Mouse (Mus musculus) embryonic facial prominence, embryonic 11.5 days (tissue): ENCODE results near the gene Szrd1. TPM values are rescaled to one million over a fixed set of nuclear protein-coding genes. Genes with fewer than 3 reads are reported as not detected.

Experiments used
- ATAC-seq: fragments of 200-750 bp; cut with Nextera tagmentation; replicated peaks from 2 replicates; pipeline ENCODE4 v1.8.0; 2017; ENCODE audit warnings: low read depth; ENCODE audit not compliant: insufficient number of reproducible peaks, low FRiP score, low TSS enrichment
- DNase-seq: peaks from one replicate; pipeline ENCODE4 v3.0.0-alpha.2; 2015; ENCODE audit warnings: low spot score
- H3K27ac ChIP-seq: fragments of 300-500 bp; sonication (generic); replicated peaks from 2 replicates; pipeline ENCODE4 v1.5.1; 2014; ENCODE audit warnings: mild to moderate bottlenecking, low read depth, low read length, control low read depth
- H3K27me3 ChIP-seq: fragments of 300-500 bp; sonication (generic); 2 replicates; pipeline ENCODE4 v1.6.1; 2014; ENCODE audit warnings: mild to moderate bottlenecking, low read length, moderate library complexity, mixed read lengths; ENCODE audit not compliant: control insufficient read depth, insufficient read depth
- H3K36me3 ChIP-seq: fragments of 300-500 bp; sonication (generic); replicated peaks from 2 replicates; pipeline ENCODE4 v1.6.1; 2014; ENCODE audit warnings: low read depth, mild to moderate bottlenecking, low read length, moderate library complexity, mixed read lengths; ENCODE audit not compliant: control insufficient read depth, insufficient read depth
- H3K4me1 ChIP-seq: fragments of 300-500 bp; sonication (generic); 2 replicates; pipeline ENCODE4 v1.6.1; 2014; ENCODE audit warnings: low read length, mixed read lengths; ENCODE audit not compliant: control insufficient read depth, insufficient read depth
- H3K4me2 ChIP-seq: fragments of 300-500 bp; sonication (generic); 2 replicates; pipeline ENCODE4 v1.6.1; 2014; ENCODE audit warnings: low read depth, mild to moderate bottlenecking, control low read depth, low read length, moderate library complexity
- H3K4me3 ChIP-seq: fragments of 300-500 bp; sonication (generic); 2 replicates; pipeline ENCODE4 v1.5.1; 2014; ENCODE audit warnings: low read depth, low read length, control low read depth
- H3K9ac ChIP-seq: fragments of 300-500 bp; sonication (generic); replicated peaks from 2 replicates; pipeline ENCODE4 v1.6.1; 2014; ENCODE audit warnings: mild to moderate bottlenecking, control low read depth, low read length
- H3K9me3 ChIP-seq: fragments of 300-500 bp; sonication (generic); replicated peaks from 2 replicates; pipeline ENCODE4 v1.6.1; 2016; ENCODE audit warnings: mild to moderate bottlenecking, low read length, inconsistent platforms, mixed read lengths; ENCODE audit not compliant: control insufficient read depth
- WGBS: fragments of 180-500 bp; shearing (Covaris S2); extraction: QIAGEN DNeasy Blood & Tissue Kit; methylation state at CpG from one replicate; pipeline ENCODE4 v1.1.7; 2014; 5-methylcytosine and 5-hydroxymethylcytosine counted together
- polyA plus RNA-seq: library from polyadenylated mRNA; unstranded; fragments of >200 nt; fragmentation: Nextera tagmentation; extraction: Ambion mirVana; gene quantifications from 2 replicates; pipeline ENCODE4 v1.2.1, GENCODE M21; 2014

The Szrd1 gene
- polyA plus RNA-seq, 1 experiment from 2014 or later: 36.6 TPM

DNA sequence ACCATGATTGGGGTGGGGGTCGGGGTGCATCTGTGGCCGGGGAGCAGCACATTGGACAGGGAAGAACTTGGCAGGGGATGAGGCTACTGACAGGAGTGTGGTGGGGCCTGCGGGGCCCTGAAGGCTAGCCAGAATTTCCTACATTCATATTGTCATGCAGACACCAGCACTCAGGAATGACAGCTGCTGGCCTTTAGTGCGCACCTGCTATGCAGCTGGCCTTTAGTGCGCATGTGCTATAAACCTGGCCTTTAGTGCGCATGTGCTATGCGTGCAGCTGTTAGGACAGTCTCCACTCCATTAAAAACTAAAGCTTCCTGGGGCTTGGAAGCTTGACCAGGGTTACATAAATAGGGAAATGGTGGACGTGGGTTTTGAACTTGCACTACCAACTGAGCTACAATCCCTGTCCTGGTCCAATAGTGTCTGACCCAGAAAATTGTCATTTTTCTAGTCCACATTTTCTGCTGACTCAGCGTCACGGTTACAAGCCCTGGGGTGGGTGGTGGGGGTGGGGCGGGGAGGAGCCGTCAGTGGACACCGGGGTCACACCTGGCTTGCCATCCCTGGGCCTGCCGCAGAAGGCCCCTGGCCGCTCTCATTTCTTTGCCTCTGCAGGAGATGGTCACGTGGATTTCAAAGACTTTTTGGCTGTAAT lies 32.9 kb downstream of the Szrd1 start:
- Histone ChIP-seq H3K4me3 (no peak overlapping the region), H3K4me2 (no peak overlapping the region), H3K4me1 (no peaks in the 10 kb centered on the region), H3K9me3 (no peaks in the 10 kb centered on the region), H3K36me3 (no peaks in the 10 kb centered on the region), H3K27me3 (no peaks in the 10 kb centered on the region), H3K9ac (no peak overlapping the region), H3K27ac (no peak overlapping the region)
- 86% methylated on average over 16 of the region's 16 CpGs for WGBS
- no peak for DNase-seq
- ATAC-seq: no peak

DNA sequence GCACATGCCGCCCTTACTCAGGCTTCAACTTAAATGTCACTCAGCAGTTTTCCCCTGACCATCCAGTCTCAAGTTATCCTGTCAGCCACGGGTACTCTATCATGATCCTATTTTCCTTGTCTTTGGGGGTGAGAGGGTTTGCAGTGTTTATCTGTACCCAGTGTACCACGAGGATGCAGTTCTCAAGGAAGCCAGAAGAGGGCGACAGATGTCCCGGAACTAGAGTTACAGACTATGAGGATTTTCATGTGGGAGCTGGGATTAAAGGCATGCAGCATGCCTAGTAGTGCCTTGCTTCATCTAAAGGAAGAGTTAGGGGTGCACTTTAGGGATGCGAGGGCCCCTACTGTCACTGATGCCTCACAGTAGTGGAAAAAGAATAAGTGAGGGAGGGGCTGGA lies 37.7 kb downstream of the Szrd1 start:
- ATAC-seq: no peak
- 64% methylated on average over 6 of the region's 6 CpGs for WGBS
- Histone ChIP-seq H3K9me3 (no peaks in the 10 kb centered on the region), H3K27me3 (no peaks in the 10 kb centered on the region), H3K36me3 (no peaks in the 10 kb centered on the region), H3K27ac (no peak overlapping the region), H3K9ac (no peak overlapping the region), H3K4me2 (no peak overlapping the region), H3K4me3 (no peak overlapping the region), H3K4me1 (no peaks in the 10 kb centered on the region)
- DNase-seq: peak; percentile 42

DNA sequence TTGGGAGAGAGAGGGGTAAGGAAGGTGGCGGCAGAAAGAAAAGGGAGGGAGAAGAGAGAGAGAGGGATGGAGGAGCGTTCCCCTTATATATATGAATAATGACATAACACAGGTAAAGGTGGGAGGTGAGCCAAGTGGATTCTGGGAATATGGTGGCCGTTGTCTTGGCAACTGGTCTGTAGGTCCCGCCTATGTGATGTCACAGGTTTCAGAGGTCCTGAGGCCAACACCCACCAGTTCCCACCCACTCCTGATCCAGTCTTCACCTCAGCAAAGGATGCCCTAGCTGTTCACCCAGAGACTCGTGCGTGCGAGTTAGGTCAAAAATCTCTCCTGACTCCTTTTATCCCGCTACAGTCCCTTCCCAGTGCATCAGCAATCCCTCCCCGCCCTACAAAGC lies 38.3 kb downstream of the Szrd1 start:
- ATAC-seq: no peak
- 91% methylated on average over 9 of the region's 9 CpGs for WGBS

DNA sequence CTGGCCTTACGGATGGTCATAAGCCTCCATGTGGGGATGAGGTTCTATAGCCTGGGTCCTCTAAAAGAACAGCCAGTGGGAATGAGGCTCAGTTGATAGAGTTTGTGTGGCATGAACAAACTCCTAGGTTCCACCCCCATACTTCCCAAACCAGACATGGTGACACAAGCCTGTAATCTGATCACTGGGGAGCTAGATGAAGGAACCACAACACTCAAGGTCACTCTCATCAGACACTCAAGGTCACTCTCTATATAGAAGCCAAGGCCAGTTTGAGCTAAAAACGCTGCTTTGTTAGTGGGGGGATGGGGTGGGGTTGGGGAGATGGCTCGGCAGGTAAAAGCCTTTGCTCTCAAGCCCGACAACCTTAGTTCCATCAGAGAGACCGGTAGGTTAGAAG lies 39.6 kb downstream of the Szrd1 start:
- no peak for DNase-seq
- H3K27ac ChIP-seq: no peak overlapping the region
- H3K36me3 ChIP-seq: no peaks in the 10 kb centered on the region
- no peaks in the 10 kb centered on the region for H3K4me1 ChIP-seq
- no peak overlapping the region for H3K4me2 ChIP-seq
- no peak for ATAC-seq
- H3K9me3 ChIP-seq: no peaks in the 10 kb centered on the region
- 79% methylated on average over 5 of the region's 5 CpGs for WGBS
- no peaks in the 10 kb centered on the region for H3K27me3 ChIP-seq
- H3K4me3 ChIP-seq: no peak overlapping the region
- no peak overlapping the region for H3K9ac ChIP-seq

More for the DNA sequence above, 38.3 kb downstream of the Szrd1 start:
- Histone ChIP-seq H3K4me1 (no peaks in the 10 kb centered on the region), H3K36me3 (no peaks in the 10 kb centered on the region), H3K27me3 (no peaks in the 10 kb centered on the region), H3K27ac (no peak overlapping the region), H3K9ac (no peak overlapping the region), H3K4me3 (no peak overlapping the region), H3K4me2 (no peak overlapping the region), H3K9me3 (no peaks in the 10 kb centered on the region)
- no peak for DNase-seq

DNA sequence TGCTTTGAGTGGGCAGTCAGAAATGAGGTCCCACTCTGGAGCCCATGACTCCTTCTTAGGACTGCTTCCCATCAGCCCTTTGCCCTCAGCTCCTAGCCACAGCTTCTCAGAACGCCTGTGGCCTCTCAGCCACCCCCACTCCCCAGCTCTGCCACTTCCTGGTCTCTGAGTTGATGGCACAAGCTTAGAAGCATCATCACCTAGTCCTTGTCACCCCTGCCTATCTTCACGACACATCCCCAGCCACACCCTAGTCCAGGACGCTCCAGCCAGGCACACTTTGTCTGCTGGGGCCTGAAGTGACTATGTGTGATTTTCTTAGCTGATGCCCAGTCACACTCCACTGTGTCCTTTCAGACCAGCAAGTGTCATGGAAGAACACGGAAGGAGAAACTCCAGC lies 40.6 kb downstream of the Szrd1 start:
- Histone ChIP-seq H3K27ac (no peak overlapping the region), H3K9me3 (no peaks in the 10 kb centered on the region), H3K4me3 (no peak overlapping the region), H3K27me3 (no peaks in the 10 kb centered on the region), H3K4me2 (no peak overlapping the region), H3K4me1 (no peaks in the 10 kb centered on the region), H3K9ac (no peak overlapping the region), H3K36me3 (no peaks in the 10 kb centered on the region)
- 79% methylated on average over 4 of the region's 4 CpGs for WGBS
- DNase-seq: no peak
- no peak for ATAC-seq

DNA sequence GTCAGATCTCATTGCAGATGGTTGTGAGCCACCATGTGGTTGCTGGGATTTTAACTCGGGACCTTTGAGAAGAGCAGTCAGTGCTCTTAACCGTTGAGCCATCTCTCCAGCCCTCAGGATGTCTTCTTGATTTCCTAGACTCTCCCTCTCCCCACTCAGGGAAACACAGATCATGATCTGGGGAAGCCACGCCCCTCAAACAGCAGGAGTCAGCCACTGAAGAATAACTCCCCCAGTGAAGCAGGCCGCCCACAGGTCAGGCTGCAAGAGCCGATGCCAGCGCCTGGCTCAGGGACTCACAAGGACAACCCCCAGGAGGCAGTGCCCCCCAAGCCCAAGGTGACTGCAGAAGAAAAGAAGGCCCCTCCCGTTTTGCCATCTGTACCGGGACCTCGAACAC lies 42.9 kb downstream of the Szrd1 start:
- no peak for DNase-seq
- no peak overlapping the region for H3K4me3 ChIP-seq
- H3K27me3 ChIP-seq: no peaks in the 10 kb centered on the region
- no peak overlapping the region for H3K27ac ChIP-seq
- no peaks in the 10 kb centered on the region for H3K9me3 ChIP-seq
- ATAC-seq: no peak; the same call in 1 of the 2 replicates
- no peak overlapping the region for H3K9ac ChIP-seq
- H3K4me1 ChIP-seq: no peaks in the 10 kb centered on the region
- 17% methylated on average over 9 of the region's 9 CpGs for WGBS
- no peaks in the 10 kb centered on the region for H3K36me3 ChIP-seq
- no peak overlapping the region for H3K4me2 ChIP-seq

DNA sequence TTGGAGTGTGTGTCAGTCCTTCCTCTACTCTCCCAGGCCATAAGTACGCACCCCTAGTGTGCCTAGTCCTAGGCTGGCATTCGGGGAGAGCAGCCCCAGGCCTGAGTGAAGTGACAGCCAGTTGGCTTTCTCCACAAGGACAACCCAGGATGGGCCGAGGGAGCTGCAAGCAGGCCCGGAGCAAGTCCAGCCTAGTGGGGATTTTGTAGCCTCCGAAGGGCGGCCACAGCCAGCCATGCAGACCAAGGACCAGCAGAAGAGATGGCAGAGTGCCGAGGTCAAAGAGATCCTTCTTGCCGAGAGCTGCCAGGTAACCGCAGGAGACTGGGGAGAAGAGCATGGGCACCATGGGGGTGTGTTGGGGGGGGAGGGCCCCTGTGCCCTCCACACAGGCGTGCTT lies 44.6 kb downstream of the Szrd1 start:
- ATAC-seq (no peak), DNase-seq (no peak)
- Histone ChIP-seq H3K27ac (no peak overlapping the region), H3K27me3 (no peaks in the 10 kb centered on the region), H3K9ac (no peak overlapping the region), H3K4me1 (no peaks in the 10 kb centered on the region), H3K36me3 (no peaks in the 10 kb centered on the region), H3K4me3 (no peak overlapping the region), H3K4me2 (no peak overlapping the region), H3K9me3 (no peaks in the 10 kb centered on the region)
- 78% methylated on average over 9 of the region's 10 CpGs for WGBS

DNA sequence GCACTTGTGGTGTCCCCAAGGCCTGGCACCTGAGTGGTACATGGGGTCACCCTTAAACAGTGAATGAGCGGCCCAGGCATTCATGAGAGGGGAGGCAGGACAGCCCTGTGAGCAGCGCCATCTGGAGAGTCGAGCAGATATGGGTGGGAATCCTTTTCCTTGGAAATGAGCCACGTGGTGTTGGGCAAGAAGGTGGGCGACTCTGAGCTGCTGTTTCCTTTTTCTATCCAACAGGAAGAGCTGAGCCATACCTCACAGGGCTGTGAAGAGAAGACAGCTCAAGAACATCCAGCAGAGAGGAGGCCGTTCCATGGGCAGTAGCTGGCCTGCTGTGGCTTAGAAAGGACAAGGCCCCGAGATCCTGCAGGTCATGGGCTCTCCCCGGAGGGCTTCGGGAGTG lies 50.9 kb downstream of the Szrd1 start:
- no peaks in the 10 kb centered on the region for H3K4me1 ChIP-seq
- no peak overlapping the region for H3K9ac ChIP-seq
- no peak overlapping the region for H3K4me2 ChIP-seq
- H3K27me3 ChIP-seq: no peaks in the 10 kb centered on the region
- H3K4me3 ChIP-seq: no peak overlapping the region
- H3K9me3 ChIP-seq: no peaks in the 10 kb centered on the region
- H3K27ac ChIP-seq: no peak overlapping the region
- WGBS: 67% methylated on average over 9 of the region's 9 CpGs
- DNase-seq (no peak), ATAC-seq (no peak)
- H3K36me3 ChIP-seq: no peaks in the 10 kb centered on the region
